Mouse (Mus musculus) mature B cell (primary cell): ENCODE measurements around the gene Nme2.

Source experiments
- in situ Hi-C: fragments of 300-500 bp; cut with MboI; formaldehyde crosslinking; loops from 2 replicates; pipeline ENCODE4 v1.14.3; 2019

Nme2 gene

DNA sequence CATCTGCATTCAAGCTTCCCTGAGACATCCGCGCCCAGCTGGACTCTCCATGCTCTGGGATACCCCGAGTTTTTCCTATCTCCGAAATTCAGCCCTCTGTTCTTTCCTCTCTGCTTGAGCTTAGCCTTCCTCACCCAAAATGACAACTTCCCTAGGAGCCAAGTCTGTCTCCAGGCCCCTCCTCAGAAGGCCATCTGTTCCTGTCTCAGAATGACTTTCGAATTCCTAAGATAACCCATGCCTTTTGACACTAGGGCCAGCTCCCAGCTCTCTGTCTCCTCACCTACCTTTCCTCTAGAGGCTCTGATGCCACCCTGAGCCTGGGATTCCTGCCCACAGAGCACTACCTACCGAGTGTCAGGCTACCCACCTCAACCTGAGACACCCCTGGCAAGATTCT is at the start of gene Nme2:
Gene Nme2, minus strand, starts transcription at position 101 of the 400 bp plus-strand sequence.
- in situ Hi-C loops: loop anchor here (5.0 to 25.0 kb wide), 2 partner anchors 41 to 131 kb away; partner anchors contain the start of gene Spag9

GRCm38 (mm10) chr11:94003346-94003745 is 47.3 kb upstream of the Nme2 start:
- in situ Hi-C loops: no loop called here

DNA sequence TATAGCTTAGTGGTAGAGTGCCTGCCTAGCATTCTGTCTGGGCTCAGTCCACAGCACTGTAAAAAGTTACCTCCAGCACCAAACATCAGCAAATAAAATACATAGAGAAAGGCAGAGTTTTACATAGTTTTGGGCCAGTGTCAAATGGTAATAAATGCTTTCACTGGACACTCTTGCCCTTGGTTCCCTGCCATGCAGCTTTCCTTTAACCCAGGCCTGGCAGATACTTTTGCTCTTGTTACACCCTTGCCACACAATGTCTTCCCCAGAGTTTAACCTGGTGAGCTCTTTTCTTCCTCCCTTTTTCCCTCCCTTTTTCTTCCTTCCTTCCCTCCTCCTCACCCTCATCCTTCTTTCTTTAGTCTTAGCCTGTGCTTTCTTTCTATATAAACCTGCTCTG is 43.2 kb upstream of the Nme2 start:
- in situ Hi-C loops: loop anchor here (5.0 kb wide), 1 partner anchor 42 kb away; the partner anchor contains the start of gene Nme2

DNA sequence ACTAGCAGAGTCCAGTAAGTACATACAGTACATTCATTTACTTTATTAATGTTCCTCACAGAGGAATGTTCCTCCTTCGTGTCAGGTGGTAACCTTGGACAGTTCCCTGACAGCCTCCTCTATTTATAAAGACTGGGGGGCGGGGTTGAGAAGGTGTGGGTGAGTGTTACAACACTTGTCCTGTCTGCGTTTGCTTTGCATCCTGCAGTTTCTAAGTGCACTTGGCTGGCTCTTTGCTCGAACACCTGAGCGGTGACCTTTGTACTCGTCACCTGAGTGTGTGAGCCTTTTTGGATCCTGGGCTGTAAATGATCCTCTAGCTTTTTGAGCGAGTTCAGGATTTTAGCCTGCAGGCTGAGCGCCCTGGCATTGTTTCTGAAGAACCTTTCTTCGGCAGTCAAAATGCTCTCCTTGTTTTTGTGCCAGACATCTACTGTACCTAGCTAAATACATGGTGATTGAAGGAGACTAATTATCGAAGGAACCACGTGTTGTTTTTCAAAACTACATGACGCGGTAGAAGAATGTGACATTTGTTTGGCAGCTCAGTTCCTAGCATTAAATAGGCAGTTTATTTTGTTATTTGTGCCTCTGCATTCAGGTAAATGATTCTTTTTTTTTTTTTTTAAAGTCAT is 41.2 kb upstream of the Nme2 start:
- in situ Hi-C loops: loop anchor here (5.0 kb wide), 1 partner anchor 40 kb away; the partner anchor contains the start of gene Nme2

DNA sequence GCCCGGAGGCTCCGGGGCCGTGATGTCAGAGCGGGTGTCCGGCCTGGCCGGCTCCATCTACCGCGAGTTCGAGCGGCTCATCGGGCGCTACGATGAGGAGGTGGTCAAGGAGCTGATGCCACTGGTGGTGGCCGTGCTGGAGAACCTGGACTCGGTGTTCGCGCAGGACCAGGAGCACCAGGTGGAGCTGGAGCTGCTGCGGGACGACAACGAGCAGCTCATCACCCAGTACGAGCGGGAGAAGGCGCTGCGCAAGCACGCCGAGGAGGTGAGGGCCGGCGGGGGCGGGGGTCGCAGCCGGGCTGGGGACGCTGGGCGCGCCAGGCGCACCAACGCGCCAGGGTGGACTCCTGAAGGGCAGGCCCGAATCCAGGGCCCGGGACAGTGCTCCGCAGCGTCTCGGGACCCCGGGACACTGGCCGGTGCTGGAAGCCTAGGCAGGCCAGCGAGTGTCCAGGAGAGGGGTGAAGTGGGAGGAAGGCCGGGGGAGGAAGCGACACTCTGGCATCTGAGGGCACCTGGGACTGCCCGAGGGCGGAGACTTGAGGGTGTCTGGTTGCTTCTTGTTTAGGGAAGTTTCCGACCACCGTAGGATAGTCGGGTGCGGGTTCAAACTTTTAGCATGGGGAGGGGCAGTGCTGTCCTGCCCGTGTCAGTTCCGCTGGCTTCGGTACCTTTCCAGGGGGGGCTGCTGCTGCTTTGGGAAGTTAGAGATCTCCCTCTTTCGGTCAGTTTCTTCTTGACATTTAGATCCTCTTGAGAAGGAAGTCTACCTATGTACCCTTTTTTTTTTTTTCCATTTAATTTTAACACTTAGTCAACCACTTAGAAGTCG is 40.5 kb upstream of the Nme2 start:
- in situ Hi-C loops: loop anchor here (5.0 kb wide), 1 partner anchor 39 kb away; the partner anchor contains the start of gene Nme2

DNA sequence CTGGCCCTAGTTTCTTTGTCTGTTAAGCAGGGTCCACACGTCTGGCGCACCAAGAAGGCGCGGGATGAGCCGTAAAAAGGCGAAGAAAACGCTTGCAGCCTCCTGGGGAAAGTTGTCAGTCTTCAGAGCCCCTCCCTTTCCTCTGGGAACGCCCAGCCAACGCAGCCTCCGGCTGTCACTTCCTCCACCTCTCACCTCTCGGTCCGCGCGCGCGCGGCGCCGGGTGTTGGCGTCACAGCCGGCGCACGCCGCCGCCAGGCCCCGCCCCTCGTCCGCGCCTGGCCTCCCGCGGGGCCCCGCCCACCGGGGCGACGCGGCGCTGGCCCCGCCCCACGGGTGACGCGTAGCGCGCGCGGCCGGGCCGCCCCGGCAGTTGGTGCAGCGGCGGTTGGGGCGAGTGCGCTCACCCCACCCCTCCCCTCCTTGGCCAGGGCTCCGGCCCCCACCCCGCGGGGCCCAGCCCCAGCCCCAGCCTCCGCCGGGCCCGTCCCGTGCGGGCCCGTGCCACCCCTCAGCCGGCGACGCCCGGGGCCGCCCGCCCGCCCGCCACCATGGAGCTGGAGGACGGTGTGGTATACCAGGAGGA is 39.8 kb upstream of the Nme2 start, which contains the start of gene Spag9:
Gene Spag9, plus strand, starts transcription at position 372 of the 586 bp plus-strand sequence.
- in situ Hi-C loops: loop anchor here (5.0 kb wide), 1 partner anchor 39 kb away; the partner anchor contains the start of gene Nme2

DNA sequence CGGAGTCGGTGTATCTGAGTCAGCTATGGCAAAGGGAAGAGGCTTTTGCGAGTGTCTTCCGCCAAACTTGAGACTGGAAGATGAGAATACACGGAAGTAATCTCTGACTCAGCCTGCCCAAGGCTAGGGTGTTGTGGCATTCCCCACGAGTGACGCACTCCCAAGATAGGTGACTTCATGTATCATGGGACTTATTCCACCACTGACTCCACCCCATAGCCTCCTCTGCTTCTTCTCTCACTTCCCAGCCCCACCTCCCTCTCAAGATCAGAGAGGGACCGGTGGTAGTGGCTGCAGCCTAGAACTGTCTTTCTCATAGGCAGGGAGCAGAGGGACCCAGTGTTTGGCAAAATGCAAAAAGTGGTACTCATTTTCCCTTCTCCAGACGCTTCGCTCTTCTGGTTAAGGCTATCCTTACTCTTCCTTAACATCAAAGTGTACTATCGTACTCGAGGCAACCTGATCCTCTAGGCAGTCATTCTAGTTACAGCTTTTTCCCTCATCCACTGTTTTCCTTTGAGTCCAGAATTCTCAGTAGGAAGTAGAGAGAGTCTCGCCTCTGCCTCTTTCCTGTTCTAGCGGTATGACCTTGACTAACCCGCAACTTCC is 39.2 kb upstream of the Nme2 start:
- in situ Hi-C loops: loop anchor here (5.0 kb wide), 1 partner anchor 38 kb away; the partner anchor contains the start of gene Nme2

DNA sequence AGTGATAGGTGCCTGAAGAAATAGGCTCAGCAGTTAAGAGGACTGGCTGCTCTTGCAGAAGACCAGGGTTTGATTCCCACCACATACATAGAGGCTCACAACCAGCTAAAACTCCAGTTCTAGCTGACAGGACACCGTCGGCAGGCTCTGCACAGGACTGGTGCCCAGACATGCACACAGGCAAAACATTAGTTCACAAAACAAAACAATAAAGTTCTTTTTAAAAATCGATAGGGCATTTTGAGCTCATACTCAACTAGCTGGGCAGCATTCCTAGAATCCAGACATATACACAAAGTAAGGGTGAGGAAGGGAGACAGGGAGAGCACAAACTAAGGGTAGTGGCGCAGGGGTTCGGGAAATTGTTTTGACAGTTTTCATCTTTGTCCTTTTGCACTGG is 38.5 kb upstream of the Nme2 start:
- in situ Hi-C loops: no loop called here

GRCm38 (mm10) chr11:93988328-93989062 is 32.4 kb upstream of the Nme2 start:
- in situ Hi-C loops: no loop called here

DNA sequence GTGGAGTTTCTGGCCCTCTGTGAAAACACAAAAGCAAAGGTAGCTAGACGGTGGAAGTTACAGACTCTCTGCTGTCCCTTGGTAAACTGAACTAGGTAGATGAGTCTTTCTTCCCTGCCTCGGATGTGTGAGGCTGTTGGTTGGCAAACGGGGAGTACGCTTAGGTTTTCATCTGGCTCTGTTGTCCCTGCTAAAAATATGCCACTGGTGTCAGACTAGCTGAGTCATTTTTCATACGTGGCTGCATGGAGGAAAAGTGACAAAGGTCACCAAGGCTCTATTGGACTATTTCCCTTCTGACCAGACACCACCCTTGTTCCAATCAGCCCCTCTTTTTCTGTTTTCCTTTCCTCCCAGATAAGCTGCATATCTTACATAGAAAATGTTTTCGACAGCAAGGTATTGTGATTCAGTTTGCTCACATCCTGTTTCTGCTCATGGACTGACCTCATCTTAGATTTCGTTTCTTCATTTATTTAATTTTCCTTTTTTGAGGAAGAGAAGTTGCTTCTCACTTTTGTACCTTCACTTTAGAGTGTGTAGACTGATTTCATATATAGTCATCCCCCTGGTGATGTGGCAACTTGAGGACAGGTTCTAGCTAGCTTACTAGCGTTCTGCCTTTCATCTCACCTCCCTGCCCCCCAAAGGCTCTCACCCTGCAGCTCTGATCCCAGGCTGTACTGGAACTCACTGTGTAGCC is 31.7 kb upstream of the Nme2 start:
- in situ Hi-C loops: no loop called here

- in situ Hi-C loops: no loop called here
Measured at GRCm38 (mm10) chr11:93987026-93987425, 31.0 kb upstream of the Nme2 start.

GRCm38 (mm10) chr11:93986298-93986697 is 30.2 kb upstream of the Nme2 start:
- in situ Hi-C loops: no loop called here

DNA sequence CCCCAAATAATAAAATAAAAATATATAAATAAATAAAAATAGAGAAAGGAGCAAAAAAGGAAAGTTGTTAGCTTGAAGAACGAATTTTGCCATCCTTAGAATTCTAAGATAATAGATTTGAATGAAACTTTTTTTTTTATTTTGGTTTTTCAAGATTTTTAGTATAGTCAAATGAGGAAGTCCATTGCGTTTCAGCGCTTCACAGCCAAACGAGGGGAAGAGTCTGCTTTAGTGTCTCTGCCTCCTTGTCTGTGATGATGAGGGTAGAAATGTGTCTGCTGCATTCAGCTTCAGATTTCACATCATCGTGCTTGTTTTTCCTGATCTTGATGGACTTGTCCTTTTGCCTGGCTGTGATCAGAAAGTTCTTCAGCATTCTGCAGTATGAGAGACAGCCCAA is 29.2 kb upstream of the Nme2 start:
- in situ Hi-C loops: no loop called here

DNA sequence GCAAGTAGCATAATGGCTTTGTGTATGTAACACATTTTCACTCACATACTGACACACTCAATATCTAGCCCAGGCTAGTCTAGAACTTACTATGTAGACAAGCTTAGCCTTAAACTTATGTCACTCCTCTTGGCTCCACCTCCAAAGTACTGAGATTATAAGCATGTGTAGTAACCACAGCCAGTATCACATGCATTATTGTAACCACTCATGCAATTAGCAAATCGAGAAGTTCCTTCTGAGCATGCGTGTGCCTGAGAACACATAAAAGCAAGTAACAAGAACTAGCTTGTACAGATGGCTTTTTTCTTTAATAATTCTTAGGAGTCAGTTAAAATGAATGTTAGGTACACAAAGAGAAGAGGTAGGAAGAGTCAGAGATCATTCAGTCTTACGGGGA is 28.6 kb upstream of the Nme2 start:
- in situ Hi-C loops: no loop called here

GRCm38 (mm10) chr11:93979502-93980049 is 23.5 kb upstream of the Nme2 start:
- in situ Hi-C loops: no loop called here

DNA sequence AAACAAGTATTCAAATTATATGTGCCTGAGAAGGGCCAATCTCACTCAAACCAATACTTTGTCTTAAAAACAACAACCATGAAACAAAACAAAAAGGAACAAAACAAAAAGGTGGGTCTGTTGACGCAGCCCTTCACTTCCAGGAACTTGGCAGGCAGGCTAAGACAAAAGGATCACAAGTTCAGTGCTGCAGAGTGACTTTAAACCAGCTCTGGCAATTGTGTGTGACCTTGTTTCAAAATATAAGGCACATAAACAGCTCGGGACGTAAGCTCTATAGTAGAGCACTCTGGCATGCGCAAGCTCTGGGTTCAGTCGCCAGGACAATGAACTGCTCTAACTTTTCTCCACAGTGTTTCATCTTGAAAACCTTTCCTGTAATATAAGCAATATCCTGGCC is 16.9 kb upstream of the Nme2 start:
- in situ Hi-C loops: loop anchor here (25.0 kb wide), 1 partner anchor 114 kb away; no protein-coding TSS in a partner anchor

DNA sequence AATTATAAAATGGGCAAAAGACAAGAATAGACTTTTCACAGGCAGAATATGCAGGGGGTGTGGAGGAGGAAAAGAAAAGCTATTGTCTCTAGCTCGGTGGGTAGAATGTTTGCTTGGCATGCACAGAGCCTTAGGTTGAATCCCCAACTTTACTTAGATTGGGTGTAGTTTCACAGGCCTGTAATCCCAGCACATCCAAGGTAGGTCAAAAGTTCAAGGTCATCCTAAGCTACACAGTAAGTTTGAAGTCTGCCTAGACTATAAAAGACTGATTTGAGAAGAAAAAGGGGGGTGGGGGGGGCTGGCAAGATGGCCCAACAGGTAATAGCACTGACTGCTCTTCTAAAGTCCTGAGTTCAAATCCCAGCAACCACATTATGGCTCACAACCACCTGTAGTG is 13.7 kb upstream of the Nme2 start:
- in situ Hi-C loops: loop anchor here (25.0 kb wide), 1 partner anchor 118 kb away; no protein-coding TSS in a partner anchor

- in situ Hi-C loops: loop anchor here (25.0 kb wide), 1 partner anchor 118 kb away; no protein-coding TSS in a partner anchor
Measured at GRCm38 (mm10) chr11:93969171-93969570, 13.1 kb upstream of the Nme2 start.

DNA sequence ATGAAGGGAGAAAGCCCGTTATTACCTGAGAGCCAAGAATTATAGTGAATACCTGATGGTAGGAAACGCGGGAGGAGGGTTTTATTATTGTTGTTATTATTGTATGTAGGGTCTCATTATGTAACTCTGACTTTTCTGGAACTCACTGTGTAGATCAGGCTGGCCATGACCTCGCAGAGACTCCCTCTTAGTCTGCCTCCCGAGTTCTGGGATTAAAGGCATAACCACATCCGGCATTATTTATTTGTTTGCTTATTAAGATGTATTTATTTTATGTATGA is 12.7 kb upstream of the Nme2 start:
- in situ Hi-C loops: loop anchor here (25.0 kb wide), 1 partner anchor 119 kb away; no protein-coding TSS in a partner anchor
